ENCODE assay signal across 22 mouse cellular contexts in the genomic region with DNA sequence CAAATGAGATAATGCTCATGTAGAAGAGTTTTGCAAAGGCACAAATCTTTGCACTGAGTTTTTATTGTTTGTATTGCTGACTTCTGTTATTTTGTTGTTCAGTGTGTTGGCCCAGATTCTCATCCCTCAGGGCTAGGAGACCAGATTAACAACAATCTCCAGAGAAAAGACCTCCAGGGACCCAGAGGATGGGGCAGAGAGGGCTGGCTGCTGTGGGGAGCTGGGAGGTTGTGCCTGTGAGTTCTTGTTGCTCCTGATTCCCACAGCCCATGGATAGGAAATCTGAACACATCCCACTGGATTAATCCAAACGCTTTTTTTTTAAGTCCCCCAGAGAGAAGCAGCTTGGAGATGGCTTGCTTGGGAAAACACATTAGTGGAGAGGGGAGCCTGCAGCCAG.
DNase-seq lines count a peak whose midpoint lies in the region; ATAC-seq and TF ChIP-seq lines count a peak whose summit lies in the region.
"Had no signal": no experiment of that assay in that cellular context is flagged by ENCODE, and none has a peak within 500 bp of the region (broad histone marks: within the 10 kb centered on the region; RNA-seq: fewer than 3 reads in every experiment).

No protein-coding gene starts in this region.

- WGBS in forebrain, embryonic 10.5 days = 7% methylated on average over 1 of the region's 1 CpGs
- 0% methylated on average over 1 of the region's 1 CpGs for WGBS in forebrain, embryonic 11.5 days
- 33% methylated on average over 1 of the region's 1 CpGs for WGBS in heart, embryonic 10.5 days
- WGBS in lung, postnatal 0 days = 22% methylated on average over 1 of the region's 1 CpGs

- no peak overlapping the region for H3K4me3 ChIP-seq in forebrain, embryonic 10.5 days
- no peak overlapping the region for H3K4me3 ChIP-seq in forebrain, embryonic 11.5 days (ENCODE audit: low read depth, low read length)
- H3K4me3 ChIP-seq in heart, embryonic 10.5 days = no peak overlapping the region
- H3K4me3 ChIP-seq in lung, postnatal 0 days (ENCODE audit: low read depth, low read length) = no peak overlapping the region
- H3K4me3 ChIP-seq: heart, adult 2 months; hindbrain, embryonic 15.5 days; limb, embryonic 10.5 days; liver, embryonic 15.5 days had no signal

- DNase-seq in forebrain, embryonic 10.5 days (ENCODE audit: extremely low spot score, low spot score) = no peak
- DNase-seq in forebrain, embryonic 11.5 days (ENCODE audit: low spot score) = no peak
- peak; percentile 36 for DNase-seq in heart, adult 8-10 months (ENCODE audit: low spot score)
- DNase-seq in heart, embryonic 10.5 days (ENCODE audit: low spot score) = no peak
- DNase-seq in lung, postnatal 10 days = peak; percentile 5
- no peak for DNase-seq in lung, postnatal 0 days (ENCODE audit: low spot score)
- DNase-seq in brain, embryonic 14.5 days (ENCODE audit: low read depth) = peak; percentile 16
- DNase-seq in ovary, postnatal 36 days (ENCODE audit: low spot score) = no peak
- DNase-seq: adrenal gland, postnatal 14 days; cerebellum, adult 9-10 months; forebrain, postnatal 0 days; gastrocnemius, postnatal 10 days; kidney, adult 2 months; liver; lung, postnatal 14 days; right cerebral cortex, postnatal 25 days; thymus, postnatal 25 days had no signal

- no peak for TF ChIP-seq CTCF in lung, postnatal 0 days (IDR thresholded peaks at IDR 0.05)
- no peak for TF ChIP-seq CTCF in brain, embryonic 14.5 days (IDR thresholded peaks at IDR 0.05; ENCODE audit: borderline replicate concordance, extremely low read depth, insufficient read depth, insufficient read length)

- peaks cover 36% of the 10 kb centered on the region for H3K4me1 ChIP-seq in forebrain, embryonic 10.5 days
- peaks cover 2% of the 10 kb centered on the region; the same call in 1 of the 2 replicates for H3K4me1 ChIP-seq in forebrain, embryonic 11.5 days (replicated peaks; ENCODE audit: control insufficient read depth, insufficient read depth, low read length)
- 0 out of 2 replicates have a peak, but pooled peaks cover 4% of the 10 kb centered on the region for H3K4me1 ChIP-seq in heart, embryonic 10.5 days
- H3K4me1 ChIP-seq in lung, postnatal 0 days (ENCODE audit: insufficient read depth, low read depth, low read length) = no peaks in the 10 kb centered on the region
- H3K4me1 ChIP-seq: liver, embryonic 15.5 days had no signal

- no peak overlapping the region for H3K9ac ChIP-seq in forebrain, embryonic 11.5 days (ENCODE audit: low read length)
- H3K9ac ChIP-seq in lung, postnatal 0 days (replicated peaks; ENCODE audit: low read depth) = no peak overlapping the region
- H3K9ac ChIP-seq: forebrain, postnatal 0 days; hindbrain, embryonic 15.5 days; liver, embryonic 15.5 days had no signal

- H3K36me3 ChIP-seq in forebrain, embryonic 10.5 days (replicated peaks) = no peaks in the 10 kb centered on the region
- H3K36me3 ChIP-seq in forebrain, embryonic 11.5 days (ENCODE audit: control insufficient read depth, insufficient read depth, low read length) = no peaks in the 10 kb centered on the region
- H3K36me3 ChIP-seq in heart, embryonic 10.5 days = no peaks in the 10 kb centered on the region
- no peaks in the 10 kb centered on the region for H3K36me3 ChIP-seq in lung, postnatal 0 days (ENCODE audit: insufficient read depth, low read length)
- H3K36me3 ChIP-seq: hindbrain, embryonic 15.5 days; limb, embryonic 10.5 days; liver, embryonic 15.5 days had no signal

- TF ChIP-seq POLR2A in brain, embryonic 14.5 days (IDR thresholded peaks at IDR 0.05; ENCODE audit: borderline replicate concordance, extremely low read depth, insufficient read depth, insufficient read length, poor library complexity, severe bottlenecking) = no peak

- no peak overlapping the region for H3K4me2 ChIP-seq in forebrain, embryonic 11.5 days (ENCODE audit: low read depth, low read length, severe bottlenecking)
- H3K4me2 ChIP-seq in lung, postnatal 0 days (replicated peaks; ENCODE audit: low read depth, low read length) = no peak overlapping the region
- H3K4me2 ChIP-seq: hindbrain, embryonic 15.5 days; liver, embryonic 15.5 days had no signal

- H3K27ac ChIP-seq in forebrain, embryonic 10.5 days = peak overlapping the region; percentile 76
- H3K27ac ChIP-seq in forebrain, embryonic 11.5 days (ENCODE audit: low read depth, low read length) = no peak overlapping the region
- no peak overlapping the region for H3K27ac ChIP-seq in heart, embryonic 10.5 days
- H3K27ac ChIP-seq in lung, postnatal 0 days (ENCODE audit: low read length) = no peak overlapping the region
- H3K27ac ChIP-seq: hindbrain, embryonic 15.5 days; kidney, postnatal 0 days; limb, embryonic 10.5 days; liver, embryonic 15.5 days had no signal

- no peaks in the 10 kb centered on the region for H3K27me3 ChIP-seq in forebrain, embryonic 10.5 days (ENCODE audit: poor library complexity, severe bottlenecking)
- no peaks in the 10 kb centered on the region for H3K27me3 ChIP-seq in forebrain, embryonic 11.5 days (ENCODE audit: control insufficient read depth, insufficient read depth, low read length)
- no peaks in the 10 kb centered on the region for H3K27me3 ChIP-seq in heart, embryonic 10.5 days (ENCODE audit: insufficient read depth, poor library complexity, severe bottlenecking)
- no peaks in the 10 kb centered on the region for H3K27me3 ChIP-seq in lung, postnatal 0 days (replicated peaks; ENCODE audit: insufficient read depth, low read length)
- H3K27me3 ChIP-seq: hindbrain, embryonic 15.5 days; liver, embryonic 15.5 days had no signal

- no peaks in the 10 kb centered on the region for H3K9me3 ChIP-seq in forebrain, embryonic 10.5 days
- no peaks in the 10 kb centered on the region for H3K9me3 ChIP-seq in forebrain, embryonic 11.5 days (ENCODE audit: control insufficient read depth, low read length)
- no peaks in the 10 kb centered on the region for H3K9me3 ChIP-seq in heart, embryonic 10.5 days
- H3K9me3 ChIP-seq in lung, postnatal 0 days (ENCODE audit: low read length) = no peaks in the 10 kb centered on the region
- H3K9me3 ChIP-seq: hindbrain, embryonic 15.5 days; limb, embryonic 10.5 days; liver, embryonic 15.5 days had no signal

- no peak for ATAC-seq in forebrain, embryonic 11.5 days (replicated peaks; ENCODE audit: low FRiP score)
- no peak; the same call in 1 of the 2 replicates for ATAC-seq in lung, postnatal 0 days
- ATAC-seq: forebrain, postnatal 0 days had no signal

- no peak for TF ChIP-seq EP300 in lung, postnatal 0 days (IDR thresholded peaks at IDR 0.05)

Comparison
In these comparisons a context has a peak if more than half of its experiments do, and no peak if none do; other contexts are left out.
1. DNase-seq: peak in heart, adult 8-10 months (single experiment), lung, postnatal 10 days (single experiment) and brain, embryonic 14.5 days (single experiment); none in forebrain, embryonic 10.5 days (single experiment), forebrain, embryonic 11.5 days (single experiment), heart, embryonic 10.5 days (single experiment), lung, postnatal 0 days (single experiment) and ovary, postnatal 36 days (single experiment).